8 mouse cellular contexts compared by ENCODE assay signal in the genomic region with DNA sequence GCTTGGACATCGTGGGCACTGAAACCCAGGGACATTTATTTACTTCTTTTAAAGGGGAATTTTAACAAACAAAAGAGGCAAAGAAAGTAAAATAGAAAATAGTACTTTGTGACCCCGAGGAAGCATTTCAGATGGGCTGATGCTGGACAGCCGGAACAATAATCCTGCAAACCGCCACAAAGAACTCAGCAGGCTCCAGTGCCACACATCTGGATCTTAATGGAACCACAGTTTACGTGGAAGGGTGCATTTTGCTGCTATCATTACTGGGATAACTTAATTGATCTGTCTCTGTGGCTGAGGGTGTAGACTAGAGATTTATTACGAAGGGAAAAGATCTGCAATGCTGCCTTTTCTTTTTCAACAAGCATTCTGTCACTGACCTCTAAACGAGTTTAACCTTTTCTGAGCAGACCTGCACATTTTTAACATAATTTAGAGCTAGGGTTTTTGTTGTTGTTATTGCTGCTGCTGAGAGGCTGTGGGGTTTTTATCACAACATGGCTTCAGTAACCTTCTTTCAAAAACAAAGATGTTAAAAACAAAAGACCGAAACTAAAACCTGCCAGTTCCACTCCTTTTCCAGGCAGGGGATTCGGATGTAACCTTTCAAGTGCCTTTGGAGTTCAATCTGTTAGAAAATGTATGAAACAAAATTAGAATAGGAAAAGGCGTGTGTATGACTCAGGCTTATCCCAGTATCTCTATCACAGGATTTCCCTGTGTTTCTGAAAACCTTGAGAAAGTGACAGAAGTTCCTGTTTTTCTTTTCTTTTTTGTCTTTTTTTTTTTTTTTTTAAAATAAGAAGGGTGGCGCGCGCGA.
A peak's percentile ranks its signal among the peaks of the same experiment; 100 is the strongest.
DNase-seq lines count a peak whose midpoint lies in the region; ATAC-seq lines count a peak whose summit lies in the region.

No protein-coding gene starts in this region.

- 0 out of 2 replicates have a peak, but pooled peaks cover 10% of the 10 kb centered on the region for H3K36me3 ChIP-seq in kidney, embryonic 15.5 days
- no peaks in the 10 kb centered on the region for H3K36me3 ChIP-seq in hindbrain, embryonic 12.5 days
- no peaks in the 10 kb centered on the region for H3K36me3 ChIP-seq in midbrain, embryonic 14.5 days (ENCODE audit: control insufficient read depth, insufficient read depth, low read length)

- ATAC-seq in kidney, embryonic 15.5 days (replicated peaks; ENCODE audit: low FRiP score), result no peak
- ATAC-seq in hindbrain, embryonic 12.5 days (ENCODE audit: low FRiP score), result no peak
- no peak for ATAC-seq in midbrain, embryonic 14.5 days (ENCODE audit: low FRiP score, low TSS enrichment)

- WGBS in kidney, embryonic 15.5 days, result 6% methylated on average over 14 of the region's 14 CpGs
- 2% methylated on average over 10 of the region's 14 CpGs for WGBS in hindbrain, embryonic 12.5 days
- 2% methylated on average over 14 of the region's 14 CpGs for WGBS in midbrain, embryonic 14.5 days

- peak overlapping the region; percentile 89 for H3K4me2 ChIP-seq in kidney, embryonic 15.5 days
- peak overlapping the region; percentile 87 for H3K4me2 ChIP-seq in hindbrain, embryonic 12.5 days (replicated peaks)
- peak overlapping the region; percentile 91 for H3K4me2 ChIP-seq in midbrain, embryonic 14.5 days (ENCODE audit: low read length)

- peak overlapping the region; percentile 90 for H3K27ac ChIP-seq in kidney, embryonic 15.5 days
- H3K27ac ChIP-seq in hindbrain, embryonic 12.5 days, result 0 out of 2 replicates have a peak overlapping the region, but pooled peaks have one; percentile 3
- H3K27ac ChIP-seq in midbrain, embryonic 14.5 days (replicated peaks; ENCODE audit: low read depth, low read length), result no peak overlapping the region

- peak overlapping the region; percentile 80 for H3K9ac ChIP-seq in kidney, embryonic 15.5 days
- peak overlapping the region; percentile 89 for H3K9ac ChIP-seq in hindbrain, embryonic 12.5 days
- H3K9ac ChIP-seq in midbrain, embryonic 14.5 days (replicated peaks; ENCODE audit: low read length), result peak overlapping the region; percentile 77

- no peaks in the 10 kb centered on the region for H3K9me3 ChIP-seq in kidney, embryonic 15.5 days (replicated peaks)
- H3K9me3 ChIP-seq in hindbrain, embryonic 12.5 days (replicated peaks), result no peaks in the 10 kb centered on the region
- H3K9me3 ChIP-seq in midbrain, embryonic 14.5 days (ENCODE audit: control insufficient read depth, low read length), result no peaks in the 10 kb centered on the region

- no peak for DNase-seq in kidney, postnatal 36 days
- peak; percentile 38 for DNase-seq in R1 (ENCODE audit: low read depth, low spot score)
- no peak for DNase-seq in midbrain, embryonic 14.5 days
- no peak for DNase-seq in Muller cell, postnatal 12 days (ENCODE audit: inconsistent ontology term)
- no peak for DNase-seq in spleen, adult 12 weeks (ENCODE audit: low spot score)
- DNase-seq in cerebellum, adult 18-20 months, result no peak

- peaks cover 74% of the 10 kb centered on the region for H3K4me1 ChIP-seq in kidney, embryonic 15.5 days
- peaks cover 31% of the 10 kb centered on the region for H3K4me1 ChIP-seq in hindbrain, embryonic 12.5 days
- peaks cover 7% of the 10 kb centered on the region; the same call in 1 of the 2 replicates for H3K4me1 ChIP-seq in midbrain, embryonic 14.5 days (ENCODE audit: control insufficient read depth, insufficient read depth, low read length)

- H3K27me3 ChIP-seq in kidney, embryonic 15.5 days, result no peaks in the 10 kb centered on the region
- H3K27me3 ChIP-seq in hindbrain, embryonic 12.5 days, result no peaks in the 10 kb centered on the region
- peaks cover 30% of the 10 kb centered on the region; the same call in 1 of the 2 replicates for H3K27me3 ChIP-seq in midbrain, embryonic 14.5 days (ENCODE audit: control insufficient read depth, insufficient read depth, low read length)

- H3K4me3 ChIP-seq in kidney, embryonic 15.5 days (replicated peaks), result peak overlapping the region; percentile 68
- peak overlapping the region; percentile 92 for H3K4me3 ChIP-seq in hindbrain, embryonic 12.5 days
- peak overlapping the region; percentile 82 for H3K4me3 ChIP-seq in midbrain, embryonic 14.5 days (replicated peaks; ENCODE audit: low read depth, low read length)
